Mouse (Mus musculus) frontal cortex, postnatal 25 days (tissue): ENCODE data around the gene Atp12a.
A peak's percentile ranks its signal among the peaks of the same experiment; 100 is the strongest.

Experiments used
- DNase-seq, 2 experiments: peaks; one replicate each; pipeline ENCODE4 v3.0.0; 2022; ENCODE audit warnings: low spot score in 2 of 2

Atp12a gene

DNA sequence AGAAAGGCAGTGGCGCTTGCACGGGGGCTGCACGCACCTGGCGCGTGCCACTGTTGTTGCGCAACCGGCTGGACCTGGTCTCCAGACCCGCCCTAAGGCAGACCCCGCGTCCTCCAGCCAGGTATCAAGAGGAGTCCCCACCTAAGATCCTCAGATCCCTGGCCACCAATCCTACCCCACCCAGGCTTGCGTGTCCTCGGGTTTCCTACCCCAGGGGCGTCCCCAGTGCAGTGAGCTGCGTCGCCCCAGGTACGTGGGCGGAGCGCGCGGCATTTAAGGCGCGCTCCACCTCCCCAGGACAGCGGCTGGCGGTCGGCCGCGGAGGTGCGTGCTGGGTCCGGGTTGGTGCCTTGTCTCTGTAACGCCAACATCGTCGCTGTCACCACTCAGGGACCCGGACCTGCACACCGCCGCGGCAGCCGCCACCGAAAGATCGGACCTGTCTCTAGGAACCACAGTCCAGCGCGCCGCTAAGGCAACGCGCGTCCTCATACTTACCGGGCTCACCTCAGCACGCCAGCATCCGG is at the start of gene Atp12a:
Atp12a (plus strand) TSS at position 358 of the 527 bp plus-strand sequence.
- DNase-seq = no peak

GRCm38 (mm10) chr14:56315519-56315918 is 49.3 kb upstream of the Atp12a start:
- no peak for DNase-seq

- DNase-seq = no peak
Observed at GRCm38 (mm10) chr14:56316333-56316732, 48.5 kb upstream of the Atp12a start.

DNA sequence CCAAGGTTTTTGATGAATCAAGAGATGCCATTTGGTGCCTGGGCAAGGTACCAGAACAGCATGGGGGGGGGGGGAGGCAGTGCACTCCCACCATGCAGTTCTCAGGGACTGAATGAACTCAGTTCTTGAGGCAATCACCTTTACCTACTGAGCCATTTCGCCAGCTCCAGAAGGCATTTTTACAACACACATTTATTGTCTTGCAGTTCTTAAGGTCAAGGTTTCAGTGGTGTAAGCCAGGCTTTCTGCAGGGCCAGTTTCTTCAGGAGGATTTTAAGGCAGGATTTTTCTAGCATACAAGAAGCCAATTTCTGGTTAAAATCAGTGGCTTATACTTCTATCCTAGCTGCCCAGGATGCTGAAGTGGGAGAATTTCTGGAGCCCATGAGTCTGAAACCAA is 41.9 kb upstream of the Atp12a start:
- no peak for DNase-seq

DNA sequence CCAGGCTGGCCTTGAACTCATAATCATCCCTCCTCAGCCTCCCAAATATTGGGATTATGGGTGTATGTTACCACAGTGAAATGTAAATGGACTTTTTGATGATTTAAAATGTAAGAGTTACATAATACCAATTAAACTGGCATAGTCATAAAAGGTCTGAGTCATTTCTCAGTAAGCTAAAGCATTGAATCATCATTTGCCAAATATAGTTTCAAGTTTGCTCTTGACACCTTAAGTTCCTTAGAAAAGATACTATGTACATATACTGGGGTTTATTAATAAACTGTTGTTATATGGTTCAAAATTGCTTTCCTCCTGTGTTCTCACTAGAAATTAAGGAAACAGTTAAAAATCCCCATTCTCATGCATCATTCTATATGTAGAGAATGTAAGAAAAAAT is 39.8 kb upstream of the Atp12a start:
- no peak for DNase-seq

GRCm38 (mm10) chr14:56333700-56334099 is 31.2 kb upstream of the Atp12a start:
- DNase-seq = no peak

DNA sequence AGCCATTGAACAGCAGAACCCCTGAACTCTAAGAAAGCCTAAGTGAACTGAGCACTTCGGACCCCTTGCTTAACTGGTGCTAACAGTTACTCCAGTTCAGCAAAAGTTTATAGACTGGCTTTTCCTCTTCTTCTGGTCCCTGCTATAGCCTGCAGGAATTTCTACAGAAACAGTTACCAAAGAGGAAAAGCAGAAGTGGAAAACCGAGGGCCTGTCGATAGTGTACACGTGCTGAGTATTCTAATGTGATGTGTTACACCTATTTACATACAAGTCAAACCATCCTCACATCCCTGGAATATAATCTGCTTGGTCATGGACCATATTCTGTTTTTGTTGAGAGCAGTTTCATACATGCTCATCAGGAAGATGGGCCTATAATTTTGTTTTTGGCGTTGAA is 30.4 kb upstream of the Atp12a start:
- no peak for DNase-seq

- DNase-seq = no peak
Observed at GRCm38 (mm10) chr14:56336032-56336431, 28.8 kb upstream of the Atp12a start.

- no peak for DNase-seq
Observed at GRCm38 (mm10) chr14:56337075-56337474, 27.8 kb upstream of the Atp12a start.

DNA sequence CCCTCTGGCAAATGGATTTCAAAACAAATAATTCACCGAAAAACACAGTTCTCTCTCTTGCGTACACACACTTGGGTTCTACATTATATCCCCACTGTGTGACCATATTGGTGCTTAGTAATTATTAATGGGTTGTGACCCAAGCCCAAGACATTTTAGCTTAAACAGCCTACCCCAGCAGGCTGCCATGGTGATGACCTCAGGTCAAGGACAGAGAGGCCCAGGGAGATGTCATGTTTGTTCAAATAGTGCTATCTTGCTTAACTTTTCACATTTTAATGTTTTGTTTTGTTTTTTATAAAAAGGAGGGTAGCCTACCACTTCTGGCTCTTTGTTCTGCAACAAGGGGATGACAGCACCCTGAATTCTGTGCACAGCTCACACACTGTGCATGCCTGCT is 27.2 kb upstream of the Atp12a start:
- DNase-seq = no peak

GRCm38 (mm10) chr14:56338882-56339442 is 25.9 kb upstream of the Atp12a start:
- DNase-seq = no peak

GRCm38 (mm10) chr14:56348704-56349103 is 16.2 kb upstream of the Atp12a start:
- DNase-seq = no peak

DNA sequence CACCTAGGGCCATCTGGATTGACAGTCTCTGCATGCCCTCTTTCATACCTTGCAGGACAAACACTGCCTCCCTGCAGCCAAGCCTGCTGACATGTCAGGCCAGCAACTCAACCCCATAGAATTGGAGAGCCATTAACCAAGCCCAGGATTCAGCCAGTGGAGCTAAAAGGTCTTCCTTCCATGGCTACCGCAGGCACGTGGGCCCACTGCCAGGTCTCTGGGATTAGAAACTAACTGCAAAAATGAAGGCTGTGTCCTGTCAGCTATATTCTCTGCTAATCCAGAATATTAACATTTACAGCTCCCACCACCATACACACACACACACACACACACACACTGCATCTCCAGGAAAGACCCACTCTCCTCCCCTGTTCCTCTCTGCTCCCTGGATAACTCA is 15.3 kb upstream of the Atp12a start:
- DNase-seq = no peak

GRCm38 (mm10) chr14:56351959-56352660 is 12.8 kb upstream of the Atp12a start:
- no peak for DNase-seq

GRCm38 (mm10) chr14:56354803-56355202 is 10.1 kb upstream of the Atp12a start:
- no peak for DNase-seq

DNA sequence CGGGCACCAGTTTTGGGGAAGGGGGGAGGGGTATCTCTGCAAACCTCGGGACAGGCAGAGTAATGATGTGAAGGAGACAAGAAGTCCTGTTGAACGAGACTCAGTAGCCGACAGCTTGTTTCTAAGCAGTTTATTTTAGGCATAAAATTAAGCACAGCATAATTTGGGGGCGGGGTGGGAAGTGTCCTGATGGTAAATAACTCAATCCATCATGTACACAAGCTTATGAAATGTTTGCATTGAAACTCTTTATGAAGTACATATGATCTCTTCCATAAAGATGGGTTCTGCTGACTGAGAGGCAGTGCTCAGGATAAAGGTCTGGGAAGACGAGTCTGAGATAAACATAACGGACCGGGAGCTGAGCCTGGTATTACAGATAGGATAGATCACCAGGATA is 9.5 kb upstream of the Atp12a start:
- DNase-seq = no peak

DNA sequence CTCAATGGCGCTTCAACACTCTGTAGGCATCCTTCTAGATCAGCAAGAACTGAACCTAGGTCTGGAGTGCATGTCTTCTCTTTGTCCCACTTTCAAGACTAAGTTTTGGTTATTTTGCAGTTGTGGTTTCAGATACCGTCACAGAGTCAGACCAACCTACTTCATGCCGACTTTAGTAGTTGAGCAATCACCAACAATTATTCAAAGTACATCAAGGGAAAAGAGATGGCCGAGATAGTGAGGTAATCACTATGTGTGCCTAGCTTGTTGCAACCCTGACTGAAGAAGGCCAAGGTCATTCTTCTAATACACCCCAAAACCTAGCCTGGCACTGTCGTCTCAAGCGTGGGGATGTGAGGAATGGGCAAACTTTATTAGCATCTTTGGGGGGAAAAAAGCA is 8.7 kb upstream of the Atp12a start:
- no peak for DNase-seq

- DNase-seq = no peak
Observed at GRCm38 (mm10) chr14:56358422-56358821, 6.4 kb upstream of the Atp12a start.

DNA sequence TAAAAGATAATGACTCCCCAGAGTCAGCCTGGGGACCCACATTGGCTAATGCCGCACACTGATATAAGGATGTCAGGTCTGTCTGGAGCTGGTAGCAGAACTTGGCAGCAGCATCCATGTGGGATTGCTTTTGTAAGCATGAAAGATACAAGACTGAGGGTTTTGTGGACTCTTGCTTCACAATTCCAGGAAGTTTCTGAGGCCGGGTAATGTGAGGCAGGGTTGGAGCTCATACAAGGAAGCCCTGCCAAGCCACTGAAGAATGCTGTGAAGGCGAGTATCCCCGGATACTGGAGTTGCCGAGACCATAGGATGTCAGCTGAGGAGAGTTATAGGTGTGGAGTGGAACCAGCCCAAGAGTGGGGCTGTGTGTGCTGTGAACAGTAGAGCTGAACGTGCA is 5.7 kb upstream of the Atp12a start:
- no peak for DNase-seq

GRCm38 (mm10) chr14:56365292-56365691 is 424 bp downstream of the Atp12a start:
- DNase-seq = no peak

GRCm38 (mm10) chr14:56366712-56367111 is 1.8 kb downstream of the Atp12a start:
- no peak for DNase-seq

DNA sequence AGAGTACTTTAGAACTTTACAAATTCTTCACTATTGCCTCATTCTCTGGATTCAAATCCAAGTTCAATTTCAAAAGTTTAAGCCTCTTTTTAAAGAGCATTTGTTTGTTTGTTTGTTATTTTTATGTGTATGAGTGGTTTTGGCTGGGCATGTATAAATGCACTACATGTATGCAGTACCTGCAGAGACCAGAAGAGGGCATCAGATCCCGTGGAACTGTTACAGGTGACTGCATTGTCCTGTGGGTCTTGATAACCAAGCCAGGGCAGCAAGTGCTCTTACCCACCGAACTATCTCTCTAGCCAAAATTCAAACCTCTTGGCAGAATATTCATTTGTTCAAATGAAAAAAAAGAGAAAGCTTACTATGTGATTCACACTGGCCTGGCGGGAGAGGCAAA is 4.0 kb downstream of the Atp12a start:
- no peak for DNase-seq

DNA sequence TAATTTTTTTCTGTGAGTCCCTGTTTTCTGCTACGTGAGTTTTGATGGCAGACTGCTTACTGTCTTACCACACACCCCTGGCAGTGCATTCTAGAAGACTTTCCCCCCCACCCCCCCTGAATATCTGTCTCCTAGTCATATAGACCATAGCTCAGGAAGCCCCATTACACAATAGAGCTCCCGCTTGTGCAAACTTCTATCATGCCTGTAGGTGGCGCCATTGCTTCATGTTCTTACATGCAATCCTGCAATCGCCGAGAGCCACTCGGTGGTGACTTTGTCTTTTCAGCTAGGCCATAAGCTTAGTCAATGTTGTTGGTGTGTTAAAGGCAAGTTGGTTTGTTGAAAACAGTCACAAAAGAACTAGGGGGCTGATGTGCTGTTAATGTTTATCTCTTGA is 10.9 kb downstream of the Atp12a start:
- DNase-seq = peak; percentile 65 to 67

DNA sequence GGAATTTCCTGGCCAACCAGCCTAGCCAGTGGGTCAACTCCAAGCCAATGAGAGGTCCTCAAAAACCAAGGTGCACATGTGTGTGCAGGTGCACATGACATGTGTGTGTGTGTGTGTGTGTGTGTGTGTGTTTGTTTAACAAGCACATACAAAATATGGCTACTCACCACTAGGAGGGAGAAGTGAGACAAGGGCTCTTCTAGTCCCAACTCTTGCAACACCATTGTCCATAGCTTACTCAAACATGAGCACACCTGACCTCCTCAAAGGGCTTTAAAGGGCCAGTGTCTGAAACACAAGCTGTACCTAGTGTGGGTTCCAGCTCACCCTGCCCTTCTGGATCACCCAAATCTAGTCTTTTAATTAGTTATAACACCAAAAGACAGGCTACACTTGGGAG is 12.9 kb downstream of the Atp12a start:
- DNase-seq = no peak
